Mouse (Mus musculus): ENCODE measurements around the gene Btg1.

GRCm38 (mm10) chr10:96633145-96633516 lies 16.3 kb downstream of the Btg1 start:
- no peak for TF ChIP-seq CTCF (conservative IDR thresholded peaks at IDR 0.05; ENCODE audit: insufficient read depth, insufficient read length, low read depth, low read length)
- no peak for TF ChIP-seq POLR2A (IDR thresholded peaks at IDR 0.05; ENCODE audit: low read depth, low read length)
